Mouse (Mus musculus): Measurements from ENCODE around the gene Rara. TPM values are rescaled to one million over a fixed set of nuclear protein-coding genes. Genes with fewer than 3 reads are reported as not detected.
"Not testable (repeated sequence)": the region's sequence is repeated elsewhere in the genome, so short reads cannot be mapped to it uniquely, and the experiment has no call there.

The Rara gene
- polyA plus RNA-seq, 1 experiment from 2014 or later, result 49.8 TPM

DNA sequence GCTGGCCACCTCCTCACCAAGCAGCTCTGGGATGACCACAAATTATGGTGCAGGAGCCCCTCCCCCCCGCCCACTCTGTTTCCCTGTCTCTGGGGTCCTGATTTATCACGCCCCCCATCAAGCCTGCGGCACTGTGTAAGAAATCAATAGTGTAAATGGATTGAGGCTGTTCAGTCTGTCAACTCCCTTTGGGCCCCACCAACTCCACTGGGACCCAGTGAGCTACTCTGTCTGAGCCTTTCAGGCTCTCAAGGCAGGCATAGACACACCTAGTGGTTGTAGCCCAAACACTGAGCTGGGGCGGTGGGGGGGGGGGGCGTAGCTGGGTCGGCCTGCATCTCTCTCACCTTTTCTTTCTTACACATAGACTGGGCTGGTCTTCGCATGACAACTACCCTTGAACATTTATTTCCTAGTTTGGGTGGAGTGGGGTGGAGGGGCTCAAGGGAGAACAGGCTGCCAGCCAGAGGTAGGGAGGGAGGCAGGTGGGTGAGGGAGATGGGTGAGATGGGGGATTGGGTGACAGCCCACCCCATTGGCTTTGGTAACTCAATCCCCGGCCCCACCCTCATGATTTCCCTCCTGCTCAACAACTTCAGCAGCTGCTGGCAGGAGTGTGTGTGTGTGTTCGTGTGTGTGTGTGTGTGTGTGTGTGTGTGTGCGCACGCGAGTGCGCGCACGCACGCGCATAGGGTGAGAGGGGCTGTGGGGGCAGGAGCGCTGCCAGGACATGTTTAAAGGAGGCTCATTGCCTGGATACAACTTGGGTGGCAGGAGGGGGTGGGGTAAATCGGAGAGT lies 4.9 kb downstream of the Rara start:
- peak overlapping the region; percentile 94 for H3K4me2 ChIP-seq (replicated peaks)
- peaks cover 9% of the 10 kb centered on the region for H3K36me3 ChIP-seq
- no peaks in the 10 kb centered on the region for H3K9me3 ChIP-seq
- peak overlapping the region; percentile 17; the same call in 1 of the 2 replicates for H3K4me3 ChIP-seq
- H3K4me1 ChIP-seq, result peaks cover 93% of the 10 kb centered on the region
- peak overlapping the region; percentile 55 for H3K9ac ChIP-seq
- no peaks in the 10 kb centered on the region for H3K27me3 ChIP-seq
- 4% methylated on average over 19 of the region's 19 CpGs for WGBS
- peak overlapping the region; percentile 91 for H3K27ac ChIP-seq
- peak; percentile 6; the same call in 1 of the 2 replicates for ATAC-seq (ENCODE audit: low FRiP score, low read depth)

DNA sequence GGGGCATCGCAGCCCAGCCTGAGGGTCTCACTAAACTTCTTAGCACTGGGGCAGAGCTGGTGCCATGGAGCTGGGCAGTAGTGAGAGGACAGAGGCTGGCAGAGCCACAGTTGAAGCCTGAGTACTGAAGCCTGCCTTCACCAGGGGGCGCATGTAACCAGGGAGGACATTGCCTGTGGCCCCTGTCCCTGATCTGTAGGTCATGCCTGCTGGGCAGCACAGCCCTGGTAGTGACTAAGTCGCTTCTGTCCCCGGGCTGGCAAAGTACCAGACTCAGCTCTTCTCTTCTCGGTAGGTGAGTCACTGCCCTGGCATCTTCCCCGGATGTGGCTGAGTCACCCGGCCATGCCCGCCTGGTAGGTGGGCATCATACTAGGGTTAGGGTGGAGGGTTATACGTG lies 5.5 kb downstream of the Rara start:
- no peaks in the 10 kb centered on the region for H3K27me3 ChIP-seq
- WGBS, result 43% methylated on average over 9 of the region's 9 CpGs
- peak overlapping the region; percentile 91 for H3K27ac ChIP-seq
- peak overlapping the region; percentile 94 for H3K4me2 ChIP-seq (replicated peaks)
- peaks cover 89% of the 10 kb centered on the region for H3K4me1 ChIP-seq
- no peak for ATAC-seq (ENCODE audit: low FRiP score, low read depth)
- no peaks in the 10 kb centered on the region for H3K9me3 ChIP-seq
- peak overlapping the region; percentile 17 for H3K4me3 ChIP-seq
- H3K9ac ChIP-seq, result peak overlapping the region; percentile 55
- H3K36me3 ChIP-seq, result peaks cover 9% of the 10 kb centered on the region

DNA sequence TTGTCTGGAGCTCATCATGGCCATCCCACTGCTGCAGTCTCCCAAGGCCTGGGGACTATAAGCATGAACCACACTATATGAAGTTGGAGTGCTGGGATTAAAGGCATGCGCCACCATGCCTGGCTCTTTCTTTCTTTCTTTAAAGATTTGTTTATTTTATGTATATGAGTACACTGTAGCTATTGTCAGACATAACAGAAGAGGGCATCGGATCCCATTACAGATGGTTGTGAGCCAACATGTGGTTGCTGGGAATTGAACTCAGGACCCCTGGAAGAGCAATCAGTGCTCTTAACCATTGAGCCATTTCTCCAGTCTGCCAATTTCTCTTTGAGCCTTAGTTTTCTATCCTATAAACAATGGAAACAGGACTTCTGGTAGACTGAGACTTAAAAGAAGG lies 6.2 kb downstream of the Rara start:
- not testable (repeated sequence) for H3K9ac ChIP-seq; H3K4me3 ChIP-seq; H3K9me3 ChIP-seq; H3K27me3 ChIP-seq; H3K36me3 ChIP-seq; ATAC-seq (ENCODE audit: low FRiP score, low read depth)
- Histone ChIP-seq H3K4me2 (replicated peaks) (peak overlapping the region; percentile 94; the same call in 1 of the 2 replicates), H3K4me1 (peaks cover 87% of the 10 kb centered on the region), H3K27ac (peak overlapping the region; percentile 91; the same call in 1 of the 2 replicates)
- WGBS, result 92% methylated on average over 2 of the region's 2 CpGs

DNA sequence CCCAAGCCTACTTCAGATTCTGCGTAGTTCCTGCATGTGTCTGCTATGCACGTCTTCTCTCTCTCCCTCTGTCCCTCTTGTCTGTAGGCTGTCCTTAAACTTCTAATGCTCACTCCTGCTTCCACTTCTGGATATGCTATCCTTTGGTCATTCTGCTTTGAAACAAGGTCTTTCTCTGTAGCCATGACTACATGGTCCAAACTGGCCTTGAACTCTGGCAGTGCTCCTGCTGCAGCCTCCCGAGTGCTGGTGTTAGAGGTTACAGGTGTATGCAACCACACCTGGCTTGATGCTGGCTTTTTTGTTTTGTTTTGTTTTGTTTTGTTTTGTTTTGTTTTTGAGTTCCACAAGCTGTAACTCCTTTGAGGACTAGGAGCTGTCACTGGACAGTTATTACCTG lies 6.7 kb downstream of the Rara start:
- Histone ChIP-seq H3K4me2 (replicated peaks) (no peak overlapping the region), H3K9me3 (no peaks in the 10 kb centered on the region), H3K36me3 (peaks cover 9% of the 10 kb centered on the region), H3K4me3 (no peak overlapping the region), H3K4me1 (peaks cover 87% of the 10 kb centered on the region), H3K27ac (peak overlapping the region; percentile 91; the same call in 1 of the 2 replicates), H3K9ac (no peak overlapping the region), H3K27me3 (no peaks in the 10 kb centered on the region)
- no peak for ATAC-seq (ENCODE audit: low FRiP score, low read depth)
- WGBS, result 95% methylated on average over 3 of the region's 3 CpGs

DNA sequence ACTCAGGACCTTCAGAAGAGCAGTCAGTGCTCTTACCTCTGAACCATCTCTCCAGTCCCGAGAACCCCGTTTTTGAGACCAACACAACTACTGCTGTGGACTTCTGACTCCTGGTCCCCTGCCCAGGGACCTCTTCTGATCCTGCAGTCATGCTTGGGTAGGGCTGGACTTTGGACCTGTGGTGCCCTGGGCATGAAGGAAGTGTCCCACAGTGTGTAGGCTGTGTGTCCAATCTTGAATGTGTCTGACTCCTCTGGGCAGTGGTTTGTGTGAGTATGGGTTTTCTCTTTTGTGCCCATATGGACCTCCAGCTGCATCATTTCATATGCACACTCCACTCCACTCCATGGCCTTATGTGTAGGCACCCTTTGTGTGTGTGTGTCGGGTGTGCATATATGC lies 7.5 kb downstream of the Rara start:
- Histone ChIP-seq H3K4me2 (replicated peaks) (peak overlapping the region; percentile 95), H3K36me3 (peaks cover 9% of the 10 kb centered on the region), H3K4me1 (peaks cover 87% of the 10 kb centered on the region), H3K9me3 (no peaks in the 10 kb centered on the region), H3K27ac (peak overlapping the region; percentile 96), H3K27me3 (no peaks in the 10 kb centered on the region), H3K4me3 (no peak overlapping the region), H3K9ac (no peak overlapping the region)
- WGBS, result 90% methylated on average over 3 of the region's 3 CpGs
- ATAC-seq (ENCODE audit: low FRiP score, low read depth), result no peak

DNA sequence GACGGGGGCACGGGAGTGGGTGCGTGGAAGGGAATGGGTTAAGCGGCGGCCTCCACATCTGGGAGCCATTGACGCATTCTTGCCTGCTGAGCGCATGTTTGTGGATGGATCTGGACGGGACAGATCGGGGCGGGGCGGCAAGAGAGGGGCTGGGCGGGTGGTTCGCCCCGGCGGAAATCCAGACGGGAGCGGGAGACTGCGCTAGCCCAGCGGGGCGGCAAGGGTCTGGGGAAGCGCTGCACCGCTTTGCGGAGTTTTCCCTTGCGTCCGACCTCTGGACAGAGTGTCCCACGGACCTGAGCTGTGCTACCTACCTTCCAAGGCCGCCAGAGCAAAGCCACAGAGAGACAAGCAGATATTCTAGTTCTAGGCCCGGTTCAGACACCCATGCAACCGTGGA lies 8.6 kb downstream of the Rara start:
- ATAC-seq (ENCODE audit: low FRiP score, low read depth), result peak; percentile 37
- no peaks in the 10 kb centered on the region for H3K27me3 ChIP-seq
- peaks cover 87% of the 10 kb centered on the region for H3K4me1 ChIP-seq
- peaks cover 9% of the 10 kb centered on the region for H3K36me3 ChIP-seq
- under 1% methylated on average over 29 of the region's 29 CpGs for WGBS
- H3K27ac ChIP-seq, result peak overlapping the region; percentile 96
- peak overlapping the region; percentile 95 for H3K4me2 ChIP-seq (replicated peaks)
- peak overlapping the region; percentile 94 for H3K9ac ChIP-seq
- peak overlapping the region; percentile 90 for H3K4me3 ChIP-seq
- no peaks in the 10 kb centered on the region for H3K9me3 ChIP-seq

DNA sequence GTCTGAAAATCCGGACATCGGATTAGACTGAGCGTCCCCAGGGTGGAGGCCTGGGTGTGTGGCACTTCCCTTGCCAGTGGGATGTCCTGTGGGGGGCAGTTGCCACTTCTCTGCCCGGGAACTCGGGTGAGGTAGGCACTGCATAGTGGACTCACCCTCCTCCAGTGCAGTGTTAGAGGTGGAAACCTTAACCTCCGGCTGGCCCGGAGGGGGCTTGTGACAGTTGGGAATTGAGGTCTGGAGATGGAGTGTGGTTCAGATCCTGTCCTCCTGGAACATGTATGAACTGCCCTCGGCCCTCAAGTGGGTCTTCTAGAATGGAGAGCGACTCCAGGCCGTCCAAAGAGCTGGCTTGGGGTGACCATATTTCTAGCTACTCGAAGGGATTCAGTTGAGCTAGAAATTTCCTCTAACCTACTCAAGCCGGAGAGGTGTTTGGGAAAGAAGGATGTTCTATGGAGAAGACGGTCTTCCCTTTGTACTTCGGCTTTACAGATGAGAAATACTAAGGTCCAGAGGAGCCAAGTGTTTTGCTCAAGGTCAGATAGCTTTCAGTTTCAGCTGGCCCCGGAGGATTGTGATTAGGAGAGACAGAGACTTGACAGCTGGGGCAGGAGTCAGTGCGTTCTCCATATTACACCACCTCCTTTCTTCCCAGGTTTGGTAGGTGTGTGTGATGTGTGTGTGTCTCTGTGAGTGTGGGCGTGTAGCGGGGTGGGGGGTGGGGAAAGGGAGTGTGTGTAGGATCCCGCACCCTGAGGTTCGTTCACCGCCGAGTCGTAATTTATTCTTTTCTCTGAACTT lies 9.2 kb downstream of the Rara start:
- peak; percentile 43 for ATAC-seq (ENCODE audit: low FRiP score, low read depth)
- H3K4me3 ChIP-seq, result peak overlapping the region; percentile 90
- H3K4me1 ChIP-seq, result peaks cover 87% of the 10 kb centered on the region
- H3K9ac ChIP-seq, result peak overlapping the region; percentile 94
- H3K27ac ChIP-seq, result peak overlapping the region; percentile 96
- peak overlapping the region; percentile 95 for H3K4me2 ChIP-seq (replicated peaks)
- WGBS, result under 1% methylated on average over 23 of the region's 23 CpGs
- H3K27me3 ChIP-seq, result no peaks in the 10 kb centered on the region
- no peaks in the 10 kb centered on the region for H3K9me3 ChIP-seq
- peaks cover 9% of the 10 kb centered on the region for H3K36me3 ChIP-seq

DNA sequence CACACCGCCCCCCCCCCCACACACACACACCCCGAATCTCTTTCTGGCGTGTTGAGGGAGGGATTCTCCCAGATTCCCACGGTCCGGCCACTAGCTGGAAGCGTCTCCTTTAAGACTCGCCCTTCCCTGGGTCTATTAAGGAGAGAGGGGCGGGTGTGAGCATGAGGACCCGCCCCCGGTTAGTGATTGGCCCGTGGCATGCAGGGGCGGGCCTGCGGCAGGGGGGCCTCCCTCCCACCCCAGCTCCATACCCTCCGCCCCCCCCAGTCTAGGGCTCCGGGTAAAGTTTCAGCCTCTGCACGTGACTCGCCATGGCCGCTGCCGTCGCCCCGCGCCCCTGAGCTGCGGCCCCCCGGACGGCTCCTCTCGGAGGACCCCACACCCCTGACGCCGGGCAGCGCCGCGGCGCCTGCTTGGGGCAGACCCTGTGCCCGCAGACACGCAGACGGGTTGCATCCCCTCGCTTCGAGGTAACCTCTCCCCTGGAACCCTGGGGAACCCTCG lies 9.8 kb downstream of the Rara start:
- H3K9me3 ChIP-seq, result no peaks in the 10 kb centered on the region
- peaks cover 87% of the 10 kb centered on the region for H3K4me1 ChIP-seq
- H3K4me2 ChIP-seq (replicated peaks), result peak overlapping the region; percentile 95
- peak overlapping the region; percentile 90 for H3K4me3 ChIP-seq
- peak; percentile 86 for ATAC-seq (ENCODE audit: low FRiP score, low read depth)
- H3K27ac ChIP-seq, result peak overlapping the region; percentile 96
- WGBS, result 1% methylated on average over 36 of the region's 38 CpGs
- H3K27me3 ChIP-seq, result no peaks in the 10 kb centered on the region
- H3K9ac ChIP-seq, result peak overlapping the region; percentile 94
- peaks cover 9% of the 10 kb centered on the region for H3K36me3 ChIP-seq

DNA sequence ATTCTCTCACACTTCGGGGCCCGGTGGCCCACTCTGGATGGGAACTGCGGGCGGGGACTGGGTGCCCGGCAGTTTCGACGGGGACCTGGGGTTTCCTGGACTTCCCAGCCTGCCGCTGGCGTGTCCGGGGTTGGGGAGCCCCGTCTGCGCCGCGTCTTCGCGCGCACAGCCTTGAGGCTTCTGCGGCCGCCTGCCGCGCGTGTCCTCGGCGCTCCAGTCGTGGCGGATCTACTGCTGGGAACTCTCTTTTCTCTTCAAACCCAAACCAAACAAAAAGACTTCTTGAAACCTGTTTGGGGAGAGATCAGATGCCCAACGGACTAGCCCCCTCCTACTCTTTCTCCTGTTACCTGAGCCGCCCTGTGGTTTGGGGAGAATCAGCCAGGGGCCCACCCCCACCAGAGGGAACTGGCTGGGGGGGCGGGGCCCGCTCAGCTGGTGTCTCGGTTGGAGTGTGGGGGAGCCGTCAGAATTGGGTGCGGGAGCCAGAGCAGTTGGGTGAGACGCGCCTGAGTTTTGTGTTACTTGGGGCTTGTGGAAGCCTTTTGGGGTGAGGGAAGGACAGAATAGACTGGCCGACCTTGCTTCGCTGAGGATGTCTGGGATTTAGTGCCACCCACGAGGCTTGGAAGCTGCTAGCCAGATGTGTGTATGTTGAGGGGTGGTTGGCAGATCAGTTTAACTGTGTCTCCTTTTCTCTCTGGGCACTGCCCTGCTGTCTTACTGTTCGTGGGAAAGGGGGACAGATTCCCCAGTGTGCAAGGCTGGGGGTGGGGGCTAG lies 10.5 kb downstream of the Rara start:
- under 1% methylated on average over 39 of the region's 39 CpGs for WGBS
- Histone ChIP-seq H3K9me3 (no peaks in the 10 kb centered on the region), H3K27me3 (no peaks in the 10 kb centered on the region), H3K4me2 (replicated peaks) (peak overlapping the region; percentile 95), H3K36me3 (peaks cover 9% of the 10 kb centered on the region), H3K27ac (peak overlapping the region; percentile 96), H3K4me3 (peak overlapping the region; percentile 90), H3K9ac (peak overlapping the region; percentile 94), H3K4me1 (peaks cover 87% of the 10 kb centered on the region)
- no peak for ATAC-seq (ENCODE audit: low FRiP score, low read depth)

DNA sequence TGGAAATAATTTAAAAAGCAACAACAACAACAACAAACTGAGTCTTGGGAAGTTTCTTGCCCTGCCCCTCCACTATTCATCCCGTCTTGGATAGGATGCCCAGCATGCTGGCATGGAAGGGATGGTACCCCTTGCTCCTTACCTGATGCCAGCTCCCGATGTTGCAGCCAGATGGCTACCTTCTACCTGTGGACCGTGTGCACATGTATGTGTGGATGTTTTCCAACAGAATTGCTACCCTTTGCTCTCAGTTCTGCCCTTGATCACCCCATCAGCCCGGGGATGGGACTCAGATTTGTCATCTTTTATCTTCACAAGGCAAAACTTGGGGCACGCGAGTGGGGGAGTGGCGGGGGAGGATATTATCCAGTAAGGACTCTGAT lies 11.1 kb downstream of the Rara start:
- Histone ChIP-seq H3K4me1 (peaks cover 87% of the 10 kb centered on the region), H3K27ac (peak overlapping the region; percentile 96; the same call in 1 of the 2 replicates), H3K4me2 (replicated peaks) (peak overlapping the region; percentile 95), H3K9me3 (no peaks in the 10 kb centered on the region), H3K4me3 (peak overlapping the region; percentile 90), H3K36me3 (peaks cover 9% of the 10 kb centered on the region), H3K9ac (peak overlapping the region; percentile 94), H3K27me3 (no peaks in the 10 kb centered on the region)
- 29% methylated on average over 7 of the region's 7 CpGs for WGBS
- no peak for ATAC-seq (ENCODE audit: low FRiP score, low read depth)

DNA sequence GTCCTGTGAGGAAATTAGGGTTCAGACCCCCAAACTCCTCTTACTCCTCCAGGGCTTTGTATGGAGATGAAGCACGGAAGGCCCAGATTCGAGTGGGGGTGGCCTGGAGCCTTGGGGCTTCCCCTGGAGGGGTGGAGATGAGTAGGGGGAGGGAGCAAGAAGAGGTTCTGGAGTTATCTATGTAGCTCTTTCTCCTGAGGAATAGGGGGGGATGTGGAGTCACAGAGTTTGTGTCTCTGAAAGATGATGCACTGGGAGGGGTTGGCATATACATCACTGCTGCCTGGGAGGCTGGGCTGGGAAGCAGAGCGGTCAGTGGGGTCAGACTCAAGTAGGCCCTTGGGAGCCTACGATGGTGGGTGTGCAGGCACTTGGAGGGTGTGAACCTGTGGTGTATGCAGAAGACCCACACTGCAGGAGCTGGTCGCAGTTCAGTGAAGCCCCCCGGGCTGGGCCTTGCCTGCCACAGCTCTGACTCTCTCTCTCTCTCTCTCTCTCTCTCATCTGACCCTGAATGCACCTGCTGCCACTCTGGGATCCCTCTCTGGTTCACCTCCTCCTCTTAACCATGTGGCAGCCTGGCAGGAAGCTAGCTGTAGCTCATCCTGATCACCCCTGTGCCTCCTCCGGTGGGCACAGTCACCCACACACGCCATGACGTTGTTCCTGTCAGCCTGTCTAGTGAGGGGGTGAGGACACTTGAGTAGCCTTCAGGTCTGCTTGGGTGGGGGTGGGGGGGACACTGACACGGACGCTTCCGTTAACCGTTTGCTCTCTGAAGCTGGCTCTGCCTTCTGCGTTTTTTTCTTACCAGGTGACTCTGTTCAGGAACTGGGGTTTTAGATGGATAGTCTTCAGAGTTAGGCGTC lies 11.7 kb downstream of the Rara start:
- Histone ChIP-seq H3K4me2 (replicated peaks) (peak overlapping the region; percentile 95), H3K27me3 (no peaks in the 10 kb centered on the region), H3K9ac (peak overlapping the region; percentile 94), H3K36me3 (peaks cover 9% of the 10 kb centered on the region), H3K4me3 (peak overlapping the region; percentile 90), H3K27ac (peak overlapping the region; percentile 84), H3K9me3 (no peaks in the 10 kb centered on the region), H3K4me1 (peaks cover 87% of the 10 kb centered on the region)
- no peak for ATAC-seq (ENCODE audit: low FRiP score, low read depth)
- WGBS, result 39% methylated on average over 15 of the region's 15 CpGs
